12 mouse cellular contexts compared by ENCODE assay signal in the genomic region with DNA sequence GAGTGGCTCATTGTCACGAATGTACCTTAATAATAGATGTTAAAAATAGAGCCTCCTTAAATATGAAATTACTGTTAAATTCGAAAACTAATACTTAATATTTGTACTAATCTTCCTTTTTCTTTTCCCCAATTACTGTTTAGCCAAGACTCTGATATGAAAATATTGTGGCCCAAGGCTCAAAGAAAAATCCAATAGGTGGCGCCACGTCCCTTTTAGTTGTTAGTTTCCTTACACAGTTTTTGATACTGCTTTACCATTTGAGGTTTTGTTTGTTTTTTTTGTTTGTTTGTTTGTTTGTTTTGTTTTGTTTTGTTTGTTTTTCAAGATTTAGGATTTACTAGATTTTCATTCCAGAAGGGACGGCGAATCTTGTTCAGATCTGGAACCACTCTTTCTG. TPM values are rescaled to one million over a fixed set of nuclear protein-coding genes. Genes with fewer than 3 reads are reported as not detected.
A peak's percentile ranks its signal among the peaks of the same experiment; 100 is the strongest.
DNase-seq lines count a peak whose midpoint lies in the region; ATAC-seq and TF ChIP-seq lines count a peak whose summit lies in the region.
"Had no signal": no experiment of that assay in that cellular context is flagged by ENCODE, and none has a peak within 500 bp of the region (broad histone marks: within the 10 kb centered on the region; RNA-seq: fewer than 3 reads in every experiment).

No protein-coding gene starts in this region.

- H3K4me2 ChIP-seq in lung, embryonic 14.5 days, result no peak overlapping the region
- no peak overlapping the region for H3K4me2 ChIP-seq in midbrain, embryonic 11.5 days

- H3K79me2 ChIP-seq in heart, adult 2 months (replicated peaks; ENCODE audit: control insufficient read depth, insufficient read depth, low read length), result no peaks in the 10 kb centered on the region

- no peak overlapping the region for H3K27ac ChIP-seq in heart, adult 2 months
- no peak overlapping the region for H3K27ac ChIP-seq in lung, embryonic 14.5 days (ENCODE audit: low read depth)
- no peak overlapping the region for H3K27ac ChIP-seq in midbrain, embryonic 11.5 days (ENCODE audit: low read depth, low read length)

- no peak overlapping the region for H3K9ac ChIP-seq in heart, adult 2 months (ENCODE audit: low read depth, low read length)
- H3K9ac ChIP-seq in lung, embryonic 14.5 days, result no peak overlapping the region
- H3K9ac ChIP-seq in midbrain, embryonic 11.5 days (ENCODE audit: low read length), result no peak overlapping the region

- no peak for TF ChIP-seq POLR2A in heart, adult 2 months (IDR thresholded peaks at IDR 0.05; ENCODE audit: insufficient read depth, low read depth, low read length)

- H3K9me3 ChIP-seq in lung, embryonic 14.5 days (ENCODE audit: low read depth, low read length), result no peaks in the 10 kb centered on the region
- H3K9me3 ChIP-seq in midbrain, embryonic 11.5 days (ENCODE audit: control insufficient read depth, low read length), result no peaks in the 10 kb centered on the region

- no peak for ATAC-seq in lung, embryonic 14.5 days (ENCODE audit: insufficient read depth)
- no peak for ATAC-seq in midbrain, embryonic 11.5 days (ENCODE audit: low FRiP score)

- no peaks in the 10 kb centered on the region for H3K36me3 ChIP-seq in heart, adult 2 months (ENCODE audit: control insufficient read depth, insufficient read depth, low read length)
- no peaks in the 10 kb centered on the region for H3K36me3 ChIP-seq in lung, embryonic 14.5 days (ENCODE audit: insufficient read depth)
- H3K36me3 ChIP-seq in midbrain, embryonic 11.5 days (ENCODE audit: control insufficient read depth, insufficient read depth, low read length), result no peaks in the 10 kb centered on the region

- H3K4me1 ChIP-seq in heart, adult 2 months (ENCODE audit: control insufficient read depth, insufficient read depth, low read length), result no peaks in the 10 kb centered on the region; the same call in 1 of the 2 replicates
- H3K4me1 ChIP-seq in lung, embryonic 14.5 days (ENCODE audit: insufficient read depth), result no peaks in the 10 kb centered on the region; the same call in 1 of the 2 replicates
- H3K4me1 ChIP-seq in midbrain, embryonic 11.5 days (ENCODE audit: control insufficient read depth, insufficient read depth, low read length), result no peaks in the 10 kb centered on the region; the same call in 1 of the 2 replicates

- intact Hi-C loops in heart, adult 2 months (cut with DNase I), result loop anchor here (5.0 kb wide), 1 partner anchor 420 kb away; no protein-coding TSS in a partner anchor

- peak; percentile 65 for TF ChIP-seq CTCF in heart, adult 2 months (IDR thresholded peaks at IDR 0.05)
- peak; percentile 43 for TF ChIP-seq CTCF in lung, embryonic 14.5 days (IDR thresholded peaks at IDR 0.05; ENCODE audit: low read depth)

- H3K4me3 ChIP-seq in heart, adult 2 months, result no peak overlapping the region
- H3K4me3 ChIP-seq in lung, embryonic 14.5 days (ENCODE audit: low read depth, low read length), result no peak overlapping the region
- no peak overlapping the region for H3K4me3 ChIP-seq in midbrain, embryonic 11.5 days (ENCODE audit: low read depth, low read length)

- no peak for TF ChIP-seq EP300 in heart, adult 2 months (IDR thresholded peaks at IDR 0.05; ENCODE audit: insufficient read depth, low read depth, low read length)

- no peaks in the 10 kb centered on the region for H3K27me3 ChIP-seq in heart, adult 2 months (ENCODE audit: control insufficient read depth, insufficient read depth, low read length)
- H3K27me3 ChIP-seq in lung, embryonic 14.5 days (ENCODE audit: insufficient read depth, low read length), result no peaks in the 10 kb centered on the region
- H3K27me3 ChIP-seq in midbrain, embryonic 11.5 days (ENCODE audit: control insufficient read depth, insufficient read depth, low read length), result no peaks in the 10 kb centered on the region

- 62% methylated on average over 6 of the region's 6 CpGs for WGBS in heart, adult 2 months
- 70% methylated on average over 6 of the region's 6 CpGs for WGBS in lung, embryonic 14.5 days
- WGBS in midbrain, embryonic 11.5 days, result 60% methylated on average over 6 of the region's 6 CpGs

- no peak for DNase-seq in heart, adult 2 months
- no peak for DNase-seq in heart, adult 8-10 months (ENCODE audit: low spot score)
- peak; percentile 67 for DNase-seq in lung, embryonic 14.5 days
- DNase-seq in lung, postnatal 25 days (ENCODE audit: low spot score), result no peak
- DNase-seq in brain, adult 2 months (ENCODE audit: low read depth, low spot score), result peak; percentile 58
- DNase-seq in lung, postnatal 36 days, result peak; percentile 64
- DNase-seq in urinary bladder, adult 2 months (ENCODE audit: low spot score), result no peak
- DNase-seq in midbrain, embryonic 11.5 days (ENCODE audit: low spot score, missing footprints), result no peak

RNA-seq across cellular contexts. Expression of gene Fam149a, which starts 19.8 kb away (rescaled TPM):
- 1 to 10 TPM; 4.0 to 4.1 TPM for total RNA-seq in heart, adult 2 months (2021)
- 2.2 and 2.4 TPM in 2 replicates for polyA plus RNA-seq in heart, adult 2 months (2012; rRNA removed)
- 1 to 10 TPM; 4.7 to 5.3 (median 5.0) TPM for total RNA-seq in heart, adult 8-10 months (2022)
- polyA plus RNA-seq in lung, embryonic 14.5 days (2014; fragmentation: Nextera tagmentation; extraction: Ambion mirVana), result 19.0 and 19.1 TPM in 2 replicates
- 16.5 and 21.2 TPM in 2 replicates for polyA plus RNA-seq in urinary bladder, adult 2 months (2012; rRNA removed)
- 8.1 and 9.8 TPM in 2 replicates for polyA plus RNA-seq in midbrain, embryonic 11.5 days (2014; fragmentation: Nextera tagmentation; extraction: Ambion mirVana)
- total RNA-seq: monocyte, adult 5-6 weeks had no signal

RNA-seq across cellular contexts. Expression of gene Cyp4v3, which starts 29.3 kb away (rescaled TPM):
- total RNA-seq in heart, adult 2 months (2021), result 1 to 10 TPM; 2.3 to 2.4 TPM
- 1.4 and 2.1 TPM in 2 replicates for polyA plus RNA-seq in heart, adult 2 months (2012; rRNA removed)
- 1 to 10 TPM; 1.8 to 2.5 (median 2.2) TPM for total RNA-seq in heart, adult 8-10 months (2022)
- polyA plus RNA-seq in lung, embryonic 14.5 days (2014; fragmentation: Nextera tagmentation; extraction: Ambion mirVana), result 0.75 and 1.5 TPM in 2 replicates
- polyA plus RNA-seq in urinary bladder, adult 2 months (2012; rRNA removed), result 10.4 and 12.3 TPM in 2 replicates
- polyA plus RNA-seq in midbrain, embryonic 11.5 days (2014; fragmentation: Nextera tagmentation; extraction: Ambion mirVana), result 2.4 and 2.9 TPM in 2 replicates

RNA-seq across cellular contexts. Expression of gene Tlr3, which starts 48.6 kb away (rescaled TPM):
- 1 to 10 TPM; 4.6 to 7.1 TPM for total RNA-seq in heart, adult 2 months (2021)
- polyA plus RNA-seq in heart, adult 2 months (2012; rRNA removed), result 4.0 and 7.7 TPM in 2 replicates
- 1 to 10 TPM; 4.8 to 6.7 (median 5.3) TPM for total RNA-seq in heart, adult 8-10 months (2022)
- 2.8 and 3.4 TPM in 2 replicates for polyA plus RNA-seq in lung, embryonic 14.5 days (2014; fragmentation: Nextera tagmentation; extraction: Ambion mirVana)
- polyA plus RNA-seq in urinary bladder, adult 2 months (2012; rRNA removed), result 15.7 and 16.2 TPM in 2 replicates
- 1.3 and 1.5 TPM in 2 replicates for polyA plus RNA-seq in midbrain, embryonic 11.5 days (2014; fragmentation: Nextera tagmentation; extraction: Ambion mirVana)
- total RNA-seq: monocyte, adult 5-6 weeks had no signal

RNA-seq across cellular contexts. Expression of gene Gm45753, which starts 54.1 kb away (rescaled TPM):
- total RNA-seq in heart, adult 2 months (2021), result not detected
- polyA plus RNA-seq in heart, adult 2 months (2012; rRNA removed), result 0.06 TPM in 1 of 2 replicates, not detected in the other
- not detected for total RNA-seq in heart, adult 8-10 months (2022)
- polyA plus RNA-seq in lung, embryonic 14.5 days (2014; fragmentation: Nextera tagmentation; extraction: Ambion mirVana), result not detected in 2 replicates
- polyA plus RNA-seq in urinary bladder, adult 2 months (2012; rRNA removed), result not detected in 2 replicates
- polyA plus RNA-seq in midbrain, embryonic 11.5 days (2014; fragmentation: Nextera tagmentation; extraction: Ambion mirVana), result 0.08 TPM in 1 of 2 replicates, not detected in the other
- total RNA-seq: common myeloid progenitor, adult 5-6 weeks; heart, adult 18-20 months; layer of hippocampus, postnatal 36 days; monocyte, adult 5-6 weeks had no signal

Comparison
In these comparisons a context has a peak if more than half of its experiments do, and no peak if none do; other contexts are left out.
1. DNase-seq: peak in lung, embryonic 14.5 days (single experiment), brain, adult 2 months (single experiment) and lung, postnatal 36 days (single experiment); none in heart, adult 2 months (0 of 2), heart, adult 8-10 months (single experiment), lung, postnatal 25 days (single experiment), urinary bladder, adult 2 months (single experiment) and midbrain, embryonic 11.5 days (single experiment).